Mouse (Mus musculus): Measurements from ENCODE around the gene Tekt2. TPM values are rescaled to one million over a fixed set of nuclear protein-coding genes. Genes with fewer than 3 reads are reported as not detected.

The Tekt2 gene
- total and polyA plus RNA-seq, 2 experiments from 2014 or later = 5.0 to 19.9 TPM

DNA sequence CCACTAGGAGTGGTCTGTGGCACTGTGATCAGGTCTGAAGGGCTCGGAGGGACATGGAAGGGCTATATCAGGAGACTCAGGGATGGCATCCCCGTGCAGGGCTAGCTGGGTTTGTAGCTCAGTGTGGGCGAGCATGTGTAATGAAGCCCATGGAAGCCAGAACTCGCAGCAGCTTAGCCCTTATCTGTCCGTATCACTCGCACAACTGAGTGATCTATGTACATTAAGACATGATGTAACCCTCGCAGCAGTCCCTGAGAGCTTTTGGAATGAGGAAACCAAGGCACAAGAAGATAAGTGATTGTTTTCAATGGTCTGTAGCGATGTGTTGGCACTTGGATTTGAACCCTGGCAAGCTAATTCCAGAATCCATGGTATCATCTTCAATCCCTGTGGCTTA is 41.9 kb downstream of the Tekt2 start:
- Histone ChIP-seq H3K4me1 (ENCODE audit: insufficient read depth, low read length) (no peaks in the 10 kb centered on the region), H3K27me3 (ENCODE audit: insufficient read depth, low read length) (peaks cover 26% of the 10 kb centered on the region), H3K9me3 (ENCODE audit: low read length) (no peaks in the 10 kb centered on the region), H3K27ac (ENCODE audit: low read depth, low read length) (no peak overlapping the region), H3K36me3 (ENCODE audit: insufficient read depth, low read length) (no peaks in the 10 kb centered on the region), H3K9ac (replicated peaks; ENCODE audit: low read length, poor library complexity, severe bottlenecking) (no peak overlapping the region), H3K4me3 (ENCODE audit: low read depth, low read length) (no peak overlapping the region), H3K4me2 (ENCODE audit: low read depth, low read length, poor library complexity, severe bottlenecking) (no peak overlapping the region)
- WGBS = 84% methylated on average over 8 of the region's 8 CpGs
- TF ChIP-seq CTCF (IDR thresholded peaks at IDR 0.05) = no peak
- ATAC-seq (ENCODE audit: low FRiP score) (no peak), DNase-seq (ENCODE audit: low spot score) (no peak)

DNA sequence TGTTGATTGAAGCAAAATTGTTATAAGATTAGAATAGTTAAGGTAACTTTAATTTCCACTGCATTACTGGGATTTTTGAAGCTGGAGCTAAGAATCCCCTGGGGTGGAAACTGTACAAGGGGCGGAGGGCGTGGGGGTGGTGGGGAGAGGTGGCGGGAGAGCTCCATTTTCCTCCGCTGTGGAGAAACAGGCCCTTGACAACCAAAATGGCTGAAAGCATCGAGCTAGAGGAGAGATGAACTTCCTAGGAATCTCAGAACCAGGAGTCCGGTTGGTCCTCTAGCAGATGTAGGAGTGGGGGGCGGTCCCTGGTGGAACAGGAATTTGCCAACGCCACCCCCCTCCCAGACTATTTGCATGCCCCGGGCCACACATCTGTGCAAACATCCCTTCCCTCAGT is 43.8 kb downstream of the Tekt2 start:
- no peak overlapping the region for H3K4me3 ChIP-seq (ENCODE audit: low read depth, low read length)
- H3K36me3 ChIP-seq (ENCODE audit: insufficient read depth, low read length) = no peaks in the 10 kb centered on the region
- TF ChIP-seq CTCF (IDR thresholded peaks at IDR 0.05) = no peak
- H3K9ac ChIP-seq (replicated peaks; ENCODE audit: low read length, poor library complexity, severe bottlenecking) = no peak overlapping the region
- no peak for ATAC-seq (ENCODE audit: low FRiP score)
- no peak for DNase-seq (ENCODE audit: low spot score)
- 73% methylated on average over 9 of the region's 9 CpGs for WGBS
- H3K27ac ChIP-seq (ENCODE audit: low read depth, low read length) = no peak overlapping the region
- no peak overlapping the region for H3K4me2 ChIP-seq (ENCODE audit: low read depth, low read length, poor library complexity, severe bottlenecking)
- peaks cover 11% of the 10 kb centered on the region for H3K27me3 ChIP-seq (ENCODE audit: insufficient read depth, low read length)
- no peaks in the 10 kb centered on the region for H3K4me1 ChIP-seq (ENCODE audit: insufficient read depth, low read length)
- no peaks in the 10 kb centered on the region for H3K9me3 ChIP-seq (ENCODE audit: low read length)

DNA sequence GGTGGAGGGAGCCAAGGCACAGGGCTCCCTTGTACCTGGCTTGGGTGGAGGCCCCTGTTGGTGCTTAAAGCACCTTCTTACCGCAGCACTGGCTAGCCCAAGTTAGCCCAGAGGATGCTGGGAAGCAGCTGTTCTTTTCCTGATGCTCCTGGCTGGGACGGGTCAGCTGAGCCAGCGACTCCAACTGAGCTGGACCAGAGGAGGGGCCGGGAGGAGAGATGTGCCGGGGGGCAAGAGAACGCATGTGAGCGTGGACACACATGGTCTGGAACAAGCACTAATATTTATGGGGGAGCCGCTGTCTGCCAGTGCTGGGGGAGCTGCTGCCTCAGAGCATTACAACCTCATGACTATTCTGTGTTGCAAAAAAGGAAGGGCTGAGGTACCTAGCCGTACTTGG is 46.5 kb downstream of the Tekt2 start:
- DNase-seq (ENCODE audit: low spot score) = no peak
- ATAC-seq (ENCODE audit: low FRiP score) = no peak
- no peak overlapping the region for H3K4me2 ChIP-seq (ENCODE audit: low read depth, low read length, poor library complexity, severe bottlenecking)
- H3K27me3 ChIP-seq (ENCODE audit: insufficient read depth, low read length) = no peaks in the 10 kb centered on the region
- H3K27ac ChIP-seq (ENCODE audit: low read depth, low read length) = no peak overlapping the region
- H3K9me3 ChIP-seq (ENCODE audit: low read length) = no peaks in the 10 kb centered on the region
- peaks cover 7% of the 10 kb centered on the region for H3K36me3 ChIP-seq (ENCODE audit: insufficient read depth, low read length)
- H3K9ac ChIP-seq (replicated peaks; ENCODE audit: low read length, poor library complexity, severe bottlenecking) = no peak overlapping the region
- WGBS = 60% methylated on average over 9 of the region's 9 CpGs
- H3K4me3 ChIP-seq (ENCODE audit: low read depth, low read length) = no peak overlapping the region
- H3K4me1 ChIP-seq (ENCODE audit: insufficient read depth, low read length) = no peaks in the 10 kb centered on the region
- TF ChIP-seq CTCF (IDR thresholded peaks at IDR 0.05) = no peak

DNA sequence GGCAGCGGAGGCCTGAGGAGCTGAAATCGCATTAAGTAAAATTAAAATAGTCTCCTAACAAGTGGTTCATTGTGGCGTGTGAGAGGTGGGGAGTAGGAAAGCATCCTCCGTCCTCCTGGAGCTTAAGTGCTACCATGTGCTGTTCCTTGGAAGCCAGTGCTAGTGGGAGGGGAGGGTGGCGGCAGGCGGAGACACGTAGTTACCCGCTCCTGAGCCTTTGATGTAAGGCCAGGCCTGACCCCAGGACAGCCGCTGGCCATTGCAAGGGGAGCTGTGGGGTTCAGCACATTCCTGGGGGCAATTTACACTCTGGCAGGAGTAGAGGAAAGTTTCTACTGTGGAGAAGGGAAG is 46.9 kb downstream of the Tekt2 start:
- H3K36me3 ChIP-seq (ENCODE audit: insufficient read depth, low read length) = peaks cover 11% of the 10 kb centered on the region
- no peaks in the 10 kb centered on the region for H3K4me1 ChIP-seq (ENCODE audit: insufficient read depth, low read length)
- H3K4me3 ChIP-seq (ENCODE audit: low read depth, low read length) = no peak overlapping the region
- no peak overlapping the region for H3K27ac ChIP-seq (ENCODE audit: low read depth, low read length)
- 34% methylated on average over 9 of the region's 9 CpGs for WGBS
- H3K27me3 ChIP-seq (ENCODE audit: insufficient read depth, low read length) = no peaks in the 10 kb centered on the region
- H3K9ac ChIP-seq (replicated peaks; ENCODE audit: low read length, poor library complexity, severe bottlenecking) = no peak overlapping the region
- H3K4me2 ChIP-seq (ENCODE audit: low read depth, low read length, poor library complexity, severe bottlenecking) = no peak overlapping the region
- ATAC-seq (ENCODE audit: low FRiP score) = no peak
- TF ChIP-seq CTCF (IDR thresholded peaks at IDR 0.05) = no peak
- H3K9me3 ChIP-seq (ENCODE audit: low read length) = no peaks in the 10 kb centered on the region
- no peak for DNase-seq (ENCODE audit: low spot score)

DNA sequence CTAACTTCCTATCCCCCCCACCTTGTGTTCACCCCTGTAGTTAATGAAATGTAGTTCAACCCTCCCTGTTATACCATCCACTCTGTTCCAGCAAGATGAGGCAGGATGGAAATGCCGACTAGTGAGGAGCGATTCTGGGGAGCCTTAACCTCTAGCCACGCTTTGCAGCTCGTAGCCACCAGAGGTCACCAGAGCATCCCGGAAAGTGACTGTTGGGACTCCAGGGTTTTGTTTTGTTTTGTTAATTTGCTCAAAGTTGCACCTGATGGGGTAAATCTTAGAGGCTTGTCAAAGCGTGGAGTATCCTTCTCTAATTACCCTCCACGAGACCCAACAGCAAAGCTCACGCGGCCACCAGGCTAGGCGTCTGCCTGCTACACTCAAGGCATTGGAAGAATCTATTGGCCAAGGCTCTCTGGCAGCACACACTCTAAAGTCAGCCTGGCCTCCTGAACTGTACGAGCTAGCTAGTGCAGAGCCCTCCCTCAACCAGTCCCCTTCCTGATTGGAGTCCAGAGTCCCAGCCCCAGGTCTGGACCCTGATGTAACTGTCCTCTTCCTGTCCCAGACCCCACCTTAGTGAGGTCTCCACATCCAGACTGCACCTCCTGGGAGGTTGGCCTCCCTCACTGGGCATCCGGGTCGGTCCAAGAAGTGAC is 47.5 kb downstream of the Tekt2 start:
- no peak overlapping the region for H3K9ac ChIP-seq (replicated peaks; ENCODE audit: low read length, poor library complexity, severe bottlenecking)
- 9% methylated on average over 13 of the region's 13 CpGs for WGBS
- ATAC-seq (ENCODE audit: low FRiP score) (peak; percentile 52; the same call in 1 of the 2 replicates), DNase-seq (ENCODE audit: low spot score) (peak; percentile 73)
- TF ChIP-seq CTCF (IDR thresholded peaks at IDR 0.05) = peak; percentile 83
- no peaks in the 10 kb centered on the region for H3K4me1 ChIP-seq (ENCODE audit: insufficient read depth, low read length)
- H3K9me3 ChIP-seq (ENCODE audit: low read length) = no peaks in the 10 kb centered on the region
- no peak overlapping the region for H3K4me3 ChIP-seq (ENCODE audit: low read depth, low read length)
- no peak overlapping the region for H3K27ac ChIP-seq (ENCODE audit: low read depth, low read length)
- H3K36me3 ChIP-seq (ENCODE audit: insufficient read depth, low read length) = peaks cover 16% of the 10 kb centered on the region
- H3K4me2 ChIP-seq (ENCODE audit: low read depth, low read length, poor library complexity, severe bottlenecking) = no peak overlapping the region
- no peaks in the 10 kb centered on the region for H3K27me3 ChIP-seq (ENCODE audit: insufficient read depth, low read length)

DNA sequence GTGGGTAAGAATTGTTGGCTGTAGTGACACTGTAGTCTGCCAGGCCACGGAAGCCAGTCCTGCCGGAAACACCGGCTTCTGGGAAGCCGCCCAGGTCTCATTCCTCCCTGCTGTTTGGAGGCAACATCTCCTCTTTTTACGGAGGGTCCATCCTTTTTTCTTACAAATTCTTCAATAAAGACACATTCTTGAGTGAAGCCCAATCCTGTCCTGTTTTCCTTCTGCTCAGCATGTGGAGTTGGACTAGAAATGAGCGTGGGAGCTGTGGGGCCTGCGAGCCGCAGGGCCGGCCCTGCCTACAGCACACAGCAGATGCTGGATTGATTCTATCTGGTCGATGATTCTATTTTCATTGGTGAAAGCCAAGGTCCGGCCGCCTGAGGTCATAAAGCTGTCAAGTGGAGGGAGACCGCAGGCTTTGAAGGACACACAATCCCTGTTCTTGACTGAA is 49.8 kb downstream of the Tekt2 start:
- no peak for DNase-seq (ENCODE audit: low spot score)
- Histone ChIP-seq H3K9me3 (ENCODE audit: low read length) (no peaks in the 10 kb centered on the region), H3K4me3 (ENCODE audit: low read depth, low read length) (no peak overlapping the region), H3K36me3 (ENCODE audit: insufficient read depth, low read length) (peaks cover 25% of the 10 kb centered on the region), H3K4me1 (ENCODE audit: insufficient read depth, low read length) (no peaks in the 10 kb centered on the region), H3K27me3 (ENCODE audit: insufficient read depth, low read length) (no peaks in the 10 kb centered on the region), H3K27ac (ENCODE audit: low read depth, low read length) (no peak overlapping the region), H3K4me2 (ENCODE audit: low read depth, low read length, poor library complexity, severe bottlenecking) (no peak overlapping the region), H3K9ac (replicated peaks; ENCODE audit: low read length, poor library complexity, severe bottlenecking) (no peak overlapping the region)
- ATAC-seq (ENCODE audit: low FRiP score) = no peak
- 81% methylated on average over 13 of the region's 13 CpGs for WGBS
- no peak for TF ChIP-seq CTCF (IDR thresholded peaks at IDR 0.05)

All from midbrain, postnatal 0 days (tissue).